Mouse (Mus musculus): ENCODE data around the gene 3110021N24Rik. TPM values are rescaled to one million over a fixed set of nuclear protein-coding genes. Genes with fewer than 3 reads are reported as not detected.
"Not testable (repeated sequence)": the region's sequence is repeated elsewhere in the genome, so short reads cannot be mapped to it uniquely, and the experiment has no call there.

3110021N24Rik gene
- under 1 TPM; 0.14 to 0.61 TPM for total RNA-seq (2021)
- long read RNA-seq, experiment 1, partial matches to known transcripts, result 0 of 1 reads
- long read RNA-seq, experiment 1, other reads (novel, unspliced or antisense), result 1 of 1 reads
- long read RNA-seq, experiment 2, result 0 reads

GRCm38 (mm10) chr4:108719349-108719748 lies at the start of gene 3110021N24Rik:
TSS of gene 3110021N24Rik (plus strand) at chr4:108719649.
- no peak for DNase-seq
- intact Hi-C loops (cut with DNase I), result loop anchor here (5.0 kb wide), 1 partner anchor 48 kb away; no protein-coding TSS in a partner anchor

- intact Hi-C loops (cut with DNase I), result no loop called here
- DNase-seq, result no peak
Observed at GRCm38 (mm10) chr4:108686156-108686555, 33.3 kb upstream of the 3110021N24Rik start.

GRCm38 (mm10) chr4:108687098-108687497 lies 32.4 kb upstream of the 3110021N24Rik start:
- DNase-seq; intact Hi-C loops (cut with DNase I): not testable (repeated sequence)

GRCm38 (mm10) chr4:108690479-108690878 lies 29.0 kb upstream of the 3110021N24Rik start:
- intact Hi-C loops (cut with DNase I), result loop anchor here (10.0 kb wide), 1 partner anchor 284 kb away; no protein-coding TSS in a partner anchor
- DNase-seq, result no peak

GRCm38 (mm10) chr4:108691469-108691868 lies 28.0 kb upstream of the 3110021N24Rik start:
- no peak for DNase-seq
- intact Hi-C loops (cut with DNase I), result loop anchor here (10.0 kb wide), 1 partner anchor 283 kb away; no protein-coding TSS in a partner anchor

GRCm38 (mm10) chr4:108696934-108697333 lies 22.5 kb upstream of the 3110021N24Rik start:
- intact Hi-C loops (cut with DNase I), result loop anchor here (5.0 to 10.0 kb wide), 2 partner anchors 85 to 278 kb away; partner anchors contain the start of gene Zfyve9
- DNase-seq, result peak; percentile 3 to 24

GRCm38 (mm10) chr4:108708209-108708608 lies 11.2 kb upstream of the 3110021N24Rik start:
- DNase-seq, result peak; percentile 8 to 9

GRCm38 (mm10) chr4:108721245-108721784 lies 1.9 kb downstream of the 3110021N24Rik start:
- intact Hi-C loops (cut with DNase I), result no loop called here
- DNase-seq, result no peak

More at GRCm38 (mm10) chr4:108708209-108708608, 11.2 kb upstream of the 3110021N24Rik start:
- intact Hi-C loops (cut with DNase I), result no loop called here

- intact Hi-C loops (cut with DNase I), result no loop called here
- no peak for DNase-seq
Observed at GRCm38 (mm10) chr4:108724102-108724501, 4.7 kb downstream of the 3110021N24Rik start.

GRCm38 (mm10) chr4:108730450-108730849 lies 11.0 kb downstream of the 3110021N24Rik start:
- DNase-seq, result no peak
- intact Hi-C loops (cut with DNase I), result no loop called here

GRCm38 (mm10) chr4:108731582-108731981 lies 12.1 kb downstream of the 3110021N24Rik start:
- no peak for DNase-seq
- intact Hi-C loops (cut with DNase I), result no loop called here

- no peak for DNase-seq
- intact Hi-C loops (cut with DNase I), result no loop called here
Observed at GRCm38 (mm10) chr4:108746160-108746873, 26.9 kb downstream of the 3110021N24Rik start.

- DNase-seq, result no peak
- intact Hi-C loops (cut with DNase I), result no loop called here
Observed at GRCm38 (mm10) chr4:108759583-108759982, 40.1 kb downstream of the 3110021N24Rik start.

- DNase-seq, result no peak
- intact Hi-C loops (cut with DNase I), result loop anchor here (5.0 kb wide), 1 partner anchor 51 kb away; the partner anchor contains the start of gene 3110021N24Rik
Observed at GRCm38 (mm10) chr4:108768527-108768926, 49.1 kb downstream of the 3110021N24Rik start.

- intact Hi-C loops (cut with DNase I), result loop anchor here (5.0 kb wide), 2 partner anchors 53 to 82 kb away; partner anchors contain the start of genes Btf3l4 and Txndc12
- DNase-seq, result no peak
Observed at GRCm38 (mm10) chr4:108779763-108780056, 60.3 kb downstream of the 3110021N24Rik start.

GRCm38 (mm10) chr4:108780057-108780863 lies 60.8 kb downstream of the 3110021N24Rik start, which contains the start of gene Zfyve9:
TSS of gene Zfyve9 (minus strand) at chr4:108780798.
- intact Hi-C loops (cut with DNase I), result loop anchor here (5.0 kb wide), 2 partner anchors 52 to 83 kb away; partner anchors contain the start of genes Btf3l4 and Txndc12
- peak; percentile 91 to 93 for DNase-seq

- intact Hi-C loops (cut with DNase I), result loop anchor here (5.0 kb wide), 2 partner anchors 51 to 84 kb away; partner anchors contain the start of genes Btf3l4 and Txndc12
Observed at GRCm38 (mm10) chr4:108780864-108781205, 61.4 kb downstream of the 3110021N24Rik start.

GRCm38 (mm10) chr4:108781596-108781995 lies 62.1 kb downstream of the 3110021N24Rik start:
- intact Hi-C loops (cut with DNase I), result loop anchor here (5.0 kb wide), 2 partner anchors 51 to 84 kb away; partner anchors contain the start of genes Btf3l4 and Txndc12
- no peak for DNase-seq

More at GRCm38 (mm10) chr4:108780864-108781205, 61.4 kb downstream of the 3110021N24Rik start:
- DNase-seq, result no peak

GRCm38 (mm10) chr4:108782421-108783085 lies 63.1 kb downstream of the 3110021N24Rik start:
- DNase-seq, result no peak
- intact Hi-C loops (cut with DNase I), result loop anchor here (5.0 kb wide), 2 partner anchors 50 to 85 kb away; partner anchors contain the start of genes Btf3l4 and Txndc12

Data from heart, postnatal 14 days (tissue).